Mouse (Mus musculus) liver, embryonic 11.5 days (tissue): ENCODE data around the gene Sdhb. TPM values are rescaled to one million over a fixed set of nuclear protein-coding genes. Genes with fewer than 3 reads are reported as not detected.
A peak's percentile ranks its signal among the peaks of the same experiment; 100 is the strongest.

Source experiments
- ATAC-seq: fragments of 200-750 bp; cut with Nextera tagmentation; replicated peaks from 2 replicates; pipeline ENCODE4 v1.8.0; 2017; ENCODE audit warnings: moderate number of reproducible peaks, mild to moderate bottlenecking, moderate TSS enrichment, moderate library complexity; ENCODE audit not compliant: low FRiP score
- DNase-seq: peaks from one replicate; pipeline ENCODE4 v3.0.0-alpha.2; 2017; ENCODE audit warnings: low spot score
- H3K27ac ChIP-seq: fragments of 300-500 bp; sonication (generic); 2 replicates; pipeline ENCODE4 v1.5.1; 2014; ENCODE audit warnings: mild to moderate bottlenecking, low read depth, low read length, control low read depth
- H3K27me3 ChIP-seq: fragments of 300-500 bp; sonication (generic); replicated peaks from 2 replicates; pipeline ENCODE4 v1.6.1; 2014; ENCODE audit warnings: low read length, mixed read lengths; ENCODE audit not compliant: control insufficient read depth, insufficient read depth
- H3K36me3 ChIP-seq: fragments of 300-500 bp; sonication (generic); 2 replicates; pipeline ENCODE4 v1.6.1; 2014; ENCODE audit warnings: mild to moderate bottlenecking, low read length, moderate library complexity, mixed read lengths; ENCODE audit not compliant: control insufficient read depth, insufficient read depth
- H3K4me1 ChIP-seq: fragments of 300-500 bp; sonication (generic); replicated peaks from 2 replicates; pipeline ENCODE4 v1.6.1; 2014; ENCODE audit warnings: low read length, mixed read lengths; ENCODE audit not compliant: control insufficient read depth, insufficient read depth
- H3K4me2 ChIP-seq: fragments of 300-500 bp; sonication (generic); 2 replicates; pipeline ENCODE4 v1.6.1; 2014; ENCODE audit warnings: mild to moderate bottlenecking, control low read depth, moderate library complexity
- H3K4me3 ChIP-seq: fragments of 300-500 bp; sonication (generic); 2 replicates; pipeline ENCODE4 v1.5.1; 2014; ENCODE audit warnings: low read depth, low read length, control low read depth
- H3K9ac ChIP-seq: fragments of 300-500 bp; sonication (generic); 2 replicates; pipeline ENCODE4 v1.6.1; 2014; ENCODE audit warnings: low read depth, low read length, control low read depth
- H3K9me3 ChIP-seq: fragments of 300-500 bp; sonication (generic); 2 replicates; pipeline ENCODE4 v1.6.1; 2016; ENCODE audit warnings: low read length, inconsistent platforms, mixed read lengths; ENCODE audit not compliant: control insufficient read depth
- WGBS: fragments of 180-500 bp; shearing (Covaris S2); extraction: QIAGEN DNeasy Blood & Tissue Kit; methylation state at CpG from one replicate; pipeline ENCODE4 v1.1.7; 2014; 5-methylcytosine and 5-hydroxymethylcytosine counted together
- polyA plus RNA-seq: library from polyadenylated mRNA; unstranded; fragments of >200 nt; fragmentation: Nextera tagmentation; extraction: Ambion mirVana; gene quantifications from 2 replicates; pipeline ENCODE4 v1.2.1, GENCODE M21; 2014

The Sdhb gene
- polyA plus RNA-seq, 1 experiment from 2014 or later = 339 TPM

- ATAC-seq (0 out of 2 replicates have a peak, but pooled peaks have one; percentile 45), DNase-seq (no peak)
- Histone ChIP-seq H3K36me3 (no peaks in the 10 kb centered on the region), H3K9me3 (no peaks in the 10 kb centered on the region), H3K27ac (no peak overlapping the region), H3K4me2 (no peak overlapping the region), H3K4me1 (0 out of 2 replicates have a peak, but pooled peaks cover 2% of the 10 kb centered on the region), H3K27me3 (no peaks in the 10 kb centered on the region), H3K4me3 (no peak overlapping the region), H3K9ac (no peak overlapping the region)
- WGBS = 43% methylated on average over 5 of the region's 5 CpGs
Observed at GRCm38 (mm10) chr4:140944961-140945442, 16.0 kb upstream of the Sdhb start.

GRCm38 (mm10) chr4:140945571-140945970, 15.4 kb upstream of the Sdhb start:
- Histone ChIP-seq H3K9me3 (no peaks in the 10 kb centered on the region), H3K4me1 (0 out of 2 replicates have a peak, but pooled peaks cover 2% of the 10 kb centered on the region), H3K9ac (no peak overlapping the region), H3K27me3 (no peaks in the 10 kb centered on the region), H3K36me3 (no peaks in the 10 kb centered on the region), H3K4me2 (no peak overlapping the region), H3K27ac (no peak overlapping the region), H3K4me3 (no peak overlapping the region)
- no peak for ATAC-seq
- WGBS = 83% methylated on average over 4 of the region's 4 CpGs
- no peak for DNase-seq

- no peak overlapping the region for H3K4me2 ChIP-seq
- DNase-seq = no peak
- no peaks in the 10 kb centered on the region for H3K27me3 ChIP-seq
- no peak overlapping the region for H3K9ac ChIP-seq
- H3K9me3 ChIP-seq = no peaks in the 10 kb centered on the region
- no peak overlapping the region for H3K4me3 ChIP-seq
- no peak for ATAC-seq
- 0 out of 2 replicates have a peak, but pooled peaks cover 2% of the 10 kb centered on the region for H3K4me1 ChIP-seq
- WGBS = 45% methylated on average over 4 of the region's 4 CpGs
- H3K27ac ChIP-seq = no peak overlapping the region
- no peaks in the 10 kb centered on the region for H3K36me3 ChIP-seq
Observed at GRCm38 (mm10) chr4:140946048-140946447, 15.0 kb upstream of the Sdhb start.

GRCm38 (mm10) chr4:140946580-140947205, 14.3 kb upstream of the Sdhb start:
- Histone ChIP-seq H3K9me3 (no peaks in the 10 kb centered on the region), H3K36me3 (no peaks in the 10 kb centered on the region), H3K4me2 (no peak overlapping the region), H3K4me3 (no peak overlapping the region), H3K9ac (no peak overlapping the region), H3K27ac (no peak overlapping the region), H3K27me3 (no peaks in the 10 kb centered on the region), H3K4me1 (0 out of 2 replicates have a peak, but pooled peaks cover 2% of the 10 kb centered on the region)
- WGBS = 74% methylated on average over 14 of the region's 14 CpGs
- DNase-seq = no peak
- ATAC-seq = no peak

GRCm38 (mm10) chr4:140947487-140948440, 13.2 kb upstream of the Sdhb start:
- no peak overlapping the region for H3K27ac ChIP-seq
- no peak for ATAC-seq
- no peaks in the 10 kb centered on the region for H3K36me3 ChIP-seq
- H3K27me3 ChIP-seq = no peaks in the 10 kb centered on the region
- no peak overlapping the region for H3K9ac ChIP-seq
- WGBS = 81% methylated on average over 12 of the region's 12 CpGs
- no peaks in the 10 kb centered on the region for H3K9me3 ChIP-seq
- no peak overlapping the region for H3K4me3 ChIP-seq
- no peak for DNase-seq
- no peak overlapping the region for H3K4me2 ChIP-seq
- H3K4me1 ChIP-seq = 0 out of 2 replicates have a peak, but pooled peaks cover 2% of the 10 kb centered on the region

GRCm38 (mm10) chr4:140948481-140948880, 12.5 kb upstream of the Sdhb start:
- 0 out of 2 replicates have a peak, but pooled peaks cover 2% of the 10 kb centered on the region for H3K4me1 ChIP-seq
- H3K27ac ChIP-seq = no peak overlapping the region
- ATAC-seq = no peak
- H3K9ac ChIP-seq = no peak overlapping the region
- no peaks in the 10 kb centered on the region for H3K27me3 ChIP-seq
- no peaks in the 10 kb centered on the region for H3K36me3 ChIP-seq
- no peaks in the 10 kb centered on the region for H3K9me3 ChIP-seq
- DNase-seq = no peak
- 85% methylated on average over 6 of the region's 6 CpGs for WGBS
- H3K4me2 ChIP-seq = no peak overlapping the region
- no peak overlapping the region for H3K4me3 ChIP-seq

GRCm38 (mm10) chr4:140949052-140949451, 12.0 kb upstream of the Sdhb start:
- no peaks in the 10 kb centered on the region for H3K36me3 ChIP-seq
- 70% methylated on average over 8 of the region's 8 CpGs for WGBS
- no peak overlapping the region for H3K4me3 ChIP-seq
- H3K4me1 ChIP-seq = 0 out of 2 replicates have a peak, but pooled peaks cover 2% of the 10 kb centered on the region
- H3K9me3 ChIP-seq = no peaks in the 10 kb centered on the region
- no peak overlapping the region for H3K9ac ChIP-seq
- no peak overlapping the region for H3K27ac ChIP-seq
- H3K27me3 ChIP-seq = no peaks in the 10 kb centered on the region
- ATAC-seq = no peak
- no peak for DNase-seq
- no peak overlapping the region for H3K4me2 ChIP-seq

GRCm38 (mm10) chr4:140949616-140950015, 11.4 kb upstream of the Sdhb start:
- Histone ChIP-seq H3K27me3 (no peaks in the 10 kb centered on the region), H3K4me2 (no peak overlapping the region), H3K4me3 (no peak overlapping the region), H3K36me3 (no peaks in the 10 kb centered on the region), H3K27ac (no peak overlapping the region), H3K9ac (no peak overlapping the region), H3K4me1 (0 out of 2 replicates have a peak, but pooled peaks cover 2% of the 10 kb centered on the region), H3K9me3 (no peaks in the 10 kb centered on the region)
- 77% methylated on average over 16 of the region's 16 CpGs for WGBS
- no peak for DNase-seq
- no peak for ATAC-seq
